Mouse (Mus musculus) layer of hippocampus, adult 2 months (tissue): ENCODE results near the gene Skap1. TPM values are rescaled to one million over a fixed set of nuclear protein-coding genes. Genes with fewer than 3 reads are reported as not detected.
"Not testable (repeated sequence)": the region's sequence is repeated elsewhere in the genome, so short reads cannot be mapped to it uniquely, and the experiment has no call there.

Experiments used
- DNase-seq, 2 experiments: peaks; one replicate each; pipeline ENCODE4 v3.0.0; 2022; ENCODE audit warnings: low spot score in 2 of 2
- H3K27ac ChIP-seq: fragments of 200-600 bp; 2 replicates; pipeline ENCODE4 v1.8.1; 2022
- H3K4me3 ChIP-seq: fragments of 200-600 bp; 2 replicates; pipeline ENCODE4 v1.8.1; 2022; ENCODE audit warnings: mild to moderate bottlenecking
- CTCF ChIP-seq: fragments of 200-600 bp; conservative IDR thresholded peaks from 2 replicates; pipeline ENCODE4 v1.8.1; 2022; ENCODE audit warnings: antibody characterized with exemption, mild to moderate bottlenecking, moderate library complexity
- total RNA-seq, 2 experiments: library from RNA; stranded (reverse); gene quantifications; 2 replicates each; pipeline ENCODE4 v1.2.3; 2021

The Skap1 gene
- total RNA-seq, 2 experiments from 2014 or later, result 1.0 to 1.2 TPM

DNA sequence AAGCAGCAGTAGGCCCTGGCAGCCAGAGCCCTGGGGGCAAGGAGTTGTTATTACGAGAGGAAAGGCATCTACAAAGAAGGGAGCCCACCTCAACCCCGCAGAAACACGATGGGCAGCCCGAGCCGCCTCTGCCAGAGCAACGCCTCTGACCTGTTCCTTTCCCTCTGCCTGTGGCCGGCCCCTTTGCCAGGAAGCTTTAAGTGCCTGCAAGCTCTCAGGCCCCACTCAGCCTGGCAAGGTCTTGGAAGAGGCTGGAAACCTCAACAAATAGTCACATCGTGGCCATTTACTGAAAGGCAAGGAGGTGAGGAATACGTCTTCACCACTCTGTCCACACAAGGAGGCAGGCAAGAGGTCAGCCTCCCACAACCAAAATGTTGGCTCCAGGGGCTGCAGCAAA is 303.8 kb downstream of the Skap1 start:
- no peak for DNase-seq
- no peak for TF ChIP-seq CTCF
- no peak overlapping the region for H3K4me3 ChIP-seq
- peak overlapping the region; percentile 77 for H3K27ac ChIP-seq

DNA sequence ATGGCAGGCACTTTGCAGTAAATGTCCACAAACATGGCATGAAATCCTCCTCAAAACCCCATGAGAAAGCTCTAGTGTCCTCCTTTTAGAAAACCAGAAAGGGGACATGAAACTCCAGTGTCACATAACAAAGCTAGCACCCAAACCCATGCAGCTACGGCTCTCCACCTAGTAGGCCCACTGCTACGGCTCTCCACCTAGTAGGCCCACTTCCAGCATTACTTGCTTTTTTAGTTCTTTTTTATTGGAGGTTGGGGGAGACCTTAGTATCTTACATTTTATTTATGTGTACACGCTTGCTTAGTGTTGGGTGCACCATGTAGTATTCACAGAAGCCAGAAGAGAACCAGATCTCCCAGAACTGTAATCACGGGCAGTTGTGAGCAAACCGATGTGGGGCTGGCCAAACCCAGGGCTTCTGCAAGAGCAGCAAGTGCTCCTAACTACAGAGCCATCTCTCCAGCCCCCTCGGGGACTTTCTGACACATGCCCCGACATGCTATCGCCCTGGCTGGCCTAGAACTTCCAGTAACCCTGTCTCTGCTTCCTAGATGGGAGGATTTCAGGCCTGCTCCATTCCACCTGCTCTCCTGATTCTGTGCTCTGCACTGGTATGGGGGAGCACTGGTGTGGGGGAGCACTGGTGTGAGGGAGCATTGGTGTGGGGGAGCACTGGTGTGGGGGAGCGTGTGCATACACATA is 307.0 kb downstream of the Skap1 start:
- Histone ChIP-seq H3K4me3 (no peak overlapping the region), H3K27ac (no peak overlapping the region)
- DNase-seq, result no peak
- TF ChIP-seq CTCF, result no peak

DNA sequence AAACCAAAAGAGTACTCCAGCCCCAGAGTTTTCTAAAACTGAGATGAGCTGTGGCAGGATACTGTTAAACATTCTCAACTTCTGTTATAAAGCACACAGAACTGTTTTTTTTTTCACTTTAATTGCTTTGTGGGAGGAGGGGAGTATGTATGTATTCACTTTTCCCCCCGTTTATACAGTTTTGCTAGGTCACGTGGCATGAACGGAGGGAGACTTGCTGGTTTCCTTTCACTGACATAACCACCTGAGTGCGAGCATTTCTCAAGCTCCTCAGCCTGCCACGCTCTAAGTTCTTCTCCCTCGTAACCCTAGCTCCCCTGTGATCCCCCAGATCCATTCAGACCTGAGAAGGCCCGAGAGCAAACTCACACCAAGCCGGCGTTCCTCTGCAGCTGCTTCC is 308.0 kb downstream of the Skap1 start:
- H3K4me3 ChIP-seq, result no peak overlapping the region
- H3K27ac ChIP-seq, result no peak overlapping the region
- no peak for TF ChIP-seq CTCF
- DNase-seq, result no peak

DNA sequence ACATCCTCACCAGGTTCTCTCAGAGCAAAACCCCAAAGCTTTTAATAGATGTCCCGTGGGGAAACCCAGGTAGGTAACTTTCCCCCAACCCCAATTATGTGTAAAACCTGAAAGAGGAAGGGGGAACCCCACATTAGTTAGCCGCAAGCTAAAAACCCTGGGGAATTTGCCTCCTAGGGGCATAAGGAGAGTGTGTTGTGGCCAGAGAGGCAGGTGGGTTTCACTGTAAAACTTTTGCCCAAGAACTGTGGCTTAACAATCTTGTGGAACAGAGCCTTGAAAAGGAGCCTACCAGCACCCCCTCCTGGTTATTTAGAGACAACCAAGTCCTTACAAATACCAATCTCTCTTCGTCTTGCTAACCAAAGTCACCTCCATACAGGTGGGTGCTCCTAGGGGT is 310.1 kb downstream of the Skap1 start:
- H3K27ac ChIP-seq, result peak overlapping the region; percentile 61
- DNase-seq, result no peak
- H3K4me3 ChIP-seq, result peak overlapping the region; percentile 3
- TF ChIP-seq CTCF, result peak; percentile 64

DNA sequence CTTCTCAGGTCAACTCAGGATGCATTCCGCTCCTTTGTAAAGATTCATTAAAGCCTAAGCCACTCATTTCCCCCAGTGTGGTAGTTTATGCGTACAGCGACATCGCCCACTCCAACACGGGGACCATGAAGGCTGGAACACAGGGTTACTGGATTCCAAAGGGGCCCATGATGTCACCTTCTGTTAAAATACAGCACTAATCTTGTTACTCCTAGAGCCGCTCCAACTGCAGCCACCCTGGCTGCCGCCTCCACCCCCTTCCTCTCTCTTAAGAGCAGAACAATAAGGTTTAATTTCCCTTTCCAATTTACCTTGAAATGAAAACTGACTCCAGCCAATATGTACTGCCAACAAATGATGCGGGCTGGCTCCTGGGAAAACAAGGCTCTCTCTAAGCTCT is 310.7 kb downstream of the Skap1 start:
- TF ChIP-seq CTCF, result no peak
- H3K27ac ChIP-seq, result peak overlapping the region; percentile 61
- H3K4me3 ChIP-seq, result peak overlapping the region; percentile 3
- no peak for DNase-seq

DNA sequence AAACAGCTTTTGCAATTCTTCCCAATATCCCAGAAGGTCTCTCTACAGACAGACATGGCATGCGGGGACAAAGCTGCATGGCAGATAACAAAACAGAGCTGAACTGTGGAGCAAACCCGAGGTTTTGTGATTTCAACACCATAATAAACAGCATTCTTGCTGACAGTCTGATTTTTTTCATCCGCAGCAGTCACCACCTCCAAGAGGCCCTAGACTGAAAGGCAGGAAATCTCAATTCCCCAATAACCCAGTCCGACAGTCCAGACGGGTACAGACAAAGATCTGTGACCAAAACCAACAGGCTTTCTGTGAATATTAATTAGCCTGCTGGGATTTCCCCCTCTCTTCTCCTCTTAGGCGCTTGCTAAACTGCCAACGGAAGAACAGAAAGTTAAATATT is 311.3 kb downstream of the Skap1 start:
- H3K4me3 ChIP-seq, result peak overlapping the region; percentile 3
- no peak for DNase-seq
- TF ChIP-seq CTCF, result no peak
- peak overlapping the region; percentile 61 for H3K27ac ChIP-seq

DNA sequence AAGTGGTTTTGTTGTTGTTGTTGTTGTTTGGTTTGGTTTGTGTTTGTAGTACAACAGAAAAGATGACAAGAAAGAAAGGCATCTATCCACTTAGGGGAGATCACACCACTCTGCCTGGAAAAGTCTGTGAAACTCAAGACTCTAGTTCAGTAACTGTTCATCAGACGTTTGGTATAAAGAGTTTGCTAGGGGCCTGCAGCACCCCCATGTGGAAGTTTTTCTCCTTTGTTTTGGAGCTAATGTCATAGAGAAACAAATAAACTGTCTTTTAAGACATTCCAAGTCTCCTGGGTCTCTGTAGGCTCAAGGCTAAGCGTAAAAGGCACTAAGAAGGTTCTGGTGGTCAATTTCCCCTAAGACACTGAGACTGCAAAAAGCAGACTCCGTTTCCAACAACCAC is 311.7 kb downstream of the Skap1 start:
- Histone ChIP-seq H3K27ac (peak overlapping the region; percentile 83), H3K4me3 (no peak overlapping the region; the same call in 1 of the 2 replicates)
- DNase-seq, result no peak
- peak; percentile 72 for TF ChIP-seq CTCF

DNA sequence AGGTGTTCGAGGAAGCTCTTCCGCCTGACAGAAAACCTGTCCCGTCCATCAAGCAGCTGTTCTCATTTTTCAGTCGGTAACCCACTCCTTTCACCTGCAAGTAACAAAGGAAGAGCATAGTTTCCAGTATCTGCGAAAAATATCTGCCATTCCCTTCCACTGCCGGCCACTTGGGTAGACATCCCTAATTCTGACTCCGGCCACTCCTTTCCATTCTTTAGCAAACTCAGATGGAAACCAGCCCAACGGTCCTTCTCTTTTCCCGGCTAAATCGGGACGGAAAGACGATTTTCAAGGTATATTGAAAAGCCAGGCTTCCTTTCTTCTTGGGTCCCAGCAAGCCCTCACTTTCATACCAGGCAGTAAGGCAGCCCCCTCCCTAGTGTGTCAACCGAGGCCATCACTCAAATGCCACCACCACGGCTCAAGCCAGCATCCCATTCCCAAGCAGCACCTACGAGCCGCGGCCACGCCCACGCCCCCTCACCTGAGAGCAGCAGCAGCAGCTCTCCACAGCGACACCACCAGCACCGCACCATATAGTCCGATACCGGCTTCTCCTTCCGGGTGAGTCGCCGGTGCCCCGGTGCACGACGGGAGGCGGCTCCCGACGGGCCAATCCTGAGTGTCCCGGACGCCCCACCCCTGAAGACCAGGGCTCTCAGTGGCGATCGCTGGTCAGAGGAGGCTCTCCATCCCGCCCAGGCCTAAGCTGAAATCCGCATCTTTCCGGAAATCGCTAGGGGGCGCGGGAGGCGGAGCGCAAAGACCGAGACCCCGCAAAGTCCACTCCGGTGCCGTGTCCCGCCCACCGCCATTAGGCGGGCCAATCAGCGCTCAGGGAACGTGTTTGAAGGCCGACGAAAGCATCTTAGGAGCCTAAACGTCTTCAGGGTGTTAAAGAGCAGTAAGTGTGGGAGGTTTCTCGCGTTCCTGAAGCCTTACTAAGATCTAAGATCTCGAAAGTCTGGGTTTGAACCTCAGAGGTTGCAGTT is 312.9 kb downstream of the Skap1 start, which contains the start of gene Snx11:
Snx11 (minus strand) TSS at position 592 of the 995 bp plus-strand sequence.
- TF ChIP-seq CTCF, result peak; percentile 86
- H3K4me3 ChIP-seq, result peak within 1 kb of the TSS; percentile 75
- peak; percentile 99 for DNase-seq
- peak within 1 kb of the TSS; percentile 83 for H3K27ac ChIP-seq

DNA sequence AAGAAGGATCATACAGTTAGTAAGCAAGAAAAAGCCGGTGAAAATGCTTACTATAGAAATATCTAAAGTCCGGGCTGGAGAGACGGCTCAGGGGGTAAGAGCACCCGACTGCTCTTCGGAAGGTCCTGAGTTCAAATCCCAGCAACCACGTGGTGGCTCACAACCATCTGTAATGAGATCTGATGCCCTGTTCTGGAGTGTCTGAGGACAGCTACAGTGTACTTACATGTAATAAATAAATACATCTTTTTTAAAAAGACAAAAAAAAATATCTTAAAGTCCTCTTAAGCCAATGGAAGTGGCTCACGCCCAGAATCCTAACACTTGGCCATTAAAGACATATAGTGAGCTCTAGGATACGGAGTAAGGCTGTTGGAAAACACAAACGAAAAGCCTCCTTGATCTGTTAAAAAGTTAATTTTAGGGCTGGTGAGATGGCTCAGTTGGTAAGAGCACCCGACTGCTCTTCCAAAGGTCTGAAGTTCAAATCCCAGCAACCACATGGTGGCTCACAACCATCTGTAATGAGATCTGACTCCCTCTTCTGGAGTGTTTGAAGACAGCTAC is 313.8 kb downstream of the Skap1 start:
- peak overlapping the region; percentile 83 for H3K27ac ChIP-seq
- H3K4me3 ChIP-seq, result peak overlapping the region; percentile 75
- not testable (repeated sequence) for DNase-seq

DNA sequence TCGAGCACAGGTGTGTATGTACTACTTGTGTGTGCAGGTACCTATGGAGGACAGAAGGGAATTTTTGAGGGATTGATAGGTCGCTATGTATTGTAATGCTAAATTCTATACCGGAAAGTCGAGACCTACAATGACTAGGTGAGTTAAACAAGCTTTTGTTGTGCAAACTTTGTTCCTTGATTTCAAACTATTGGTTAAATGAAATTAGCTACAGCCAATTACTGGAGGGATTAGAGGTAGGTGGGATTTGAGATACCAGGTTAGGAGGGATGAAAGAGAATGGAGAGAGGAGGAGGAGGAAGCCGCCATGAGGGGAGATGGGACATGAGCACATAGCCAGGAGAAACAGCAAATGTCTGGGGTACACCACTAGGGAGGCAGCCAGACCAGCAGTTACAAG is 315.9 kb downstream of the Skap1 start:
- no peak overlapping the region for H3K27ac ChIP-seq
- no peak for DNase-seq
- TF ChIP-seq CTCF, result no peak
- H3K4me3 ChIP-seq, result no peak overlapping the region

DNA sequence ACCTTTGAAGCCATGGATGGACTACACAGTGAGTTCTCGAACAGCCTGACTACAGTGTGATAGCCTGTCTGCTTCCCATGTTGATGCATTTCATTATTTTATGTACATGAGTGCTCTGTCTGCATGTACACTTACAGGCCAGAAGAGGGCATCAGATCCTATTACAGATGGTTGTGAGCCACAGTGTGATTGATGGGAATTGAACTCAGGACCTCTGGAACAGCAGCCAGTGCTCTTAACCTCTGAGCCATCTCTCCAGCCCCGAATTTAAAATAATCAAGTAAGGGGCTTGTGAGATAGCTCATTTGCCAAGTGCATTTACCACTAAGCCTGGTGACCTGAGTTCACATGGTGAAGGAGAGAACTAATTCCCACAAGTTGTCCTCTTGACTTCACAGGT is 317.0 kb downstream of the Skap1 start:
- no peak overlapping the region for H3K4me3 ChIP-seq
- peak; percentile 63 for TF ChIP-seq CTCF
- no peak for DNase-seq
- H3K27ac ChIP-seq, result no peak overlapping the region

DNA sequence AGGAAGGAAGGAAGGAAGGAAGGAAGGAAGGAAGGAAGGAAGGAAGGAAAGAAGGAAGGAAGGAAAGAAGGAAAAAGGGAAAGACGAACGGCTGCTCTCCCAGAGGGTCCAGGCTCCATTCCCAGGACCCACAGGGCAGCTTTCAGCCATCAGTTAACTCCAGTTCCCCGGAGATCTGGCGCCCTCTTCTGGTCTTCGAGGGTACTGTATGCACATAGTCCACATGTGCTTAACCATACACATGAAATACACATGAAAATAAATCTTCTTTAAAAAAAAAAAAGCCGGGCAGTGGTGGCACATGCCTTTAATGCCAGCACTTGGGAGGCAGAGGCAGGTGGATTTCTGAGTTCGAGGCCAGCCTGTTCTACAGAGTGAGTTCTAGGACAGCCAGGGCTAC is 320.5 kb downstream of the Skap1 start:
- peak; percentile 81 for TF ChIP-seq CTCF
- DNase-seq, result peak in 1 of 2 experiments; percentile 70
- H3K27ac ChIP-seq, H3K4me3 ChIP-seq: not testable (repeated sequence)

DNA sequence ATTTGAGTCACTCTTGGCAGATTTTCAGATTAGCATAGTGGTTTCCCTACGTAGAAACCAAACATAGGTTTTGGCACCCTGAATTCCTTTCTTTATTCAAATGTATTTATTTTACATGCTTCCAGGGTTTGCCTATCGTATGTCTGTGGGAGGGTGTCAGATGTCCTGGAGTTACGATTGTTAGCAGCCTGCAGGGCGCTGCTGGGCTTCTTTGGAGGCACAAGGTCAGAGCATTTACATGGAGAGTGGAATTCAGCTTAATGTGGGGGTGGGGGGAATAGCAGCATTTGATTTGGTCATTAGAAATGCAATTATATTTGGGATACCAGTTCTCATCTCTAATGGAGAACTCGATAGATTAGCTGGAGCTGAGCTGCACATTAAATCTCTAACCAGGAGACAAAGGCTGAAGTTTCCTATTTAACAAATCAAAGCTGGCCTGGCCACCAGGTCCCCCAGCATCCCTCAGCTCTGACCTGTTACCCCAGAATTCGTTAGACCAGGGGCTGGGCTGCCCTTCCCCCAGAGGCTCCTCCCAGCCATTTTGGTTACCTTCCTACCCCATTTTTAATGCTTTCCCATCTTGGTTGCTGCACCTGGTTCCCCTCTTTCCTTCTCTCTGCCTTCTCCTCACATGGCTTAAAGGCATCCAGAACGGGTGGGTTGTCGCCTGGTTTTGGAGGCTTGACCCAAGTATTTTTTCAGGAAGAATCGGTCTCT is 322.5 kb downstream of the Skap1 start:
- DNase-seq, result no peak
- no peak overlapping the region for H3K4me3 ChIP-seq
- H3K27ac ChIP-seq, result no peak overlapping the region
- no peak for TF ChIP-seq CTCF
